Mouse (Mus musculus) heart, postnatal 4 days (tissue): ENCODE results near the gene En2. TPM values are rescaled to one million over a fixed set of nuclear protein-coding genes. Genes with fewer than 3 reads are reported as not detected.
A peak's percentile ranks its signal among the peaks of the same experiment; 100 is the strongest.

Experiments
- DNase-seq: peaks from one replicate; pipeline ENCODE4 v3.0.0; 2021
- total RNA-seq, 2 experiments: library from RNA; stranded (reverse); gene quantifications; 2 replicates each; pipeline ENCODE4 v1.2.3; 2021

The En2 gene
- total RNA-seq, 2 experiments from 2014 or later: not detected

- DNase-seq: no peak
Measured at GRCm38 (mm10) chr5:28159891-28160470, 5.5 kb upstream of the En2 start.

- DNase-seq: no peak
Measured at GRCm38 (mm10) chr5:28161383-28161937, 4.0 kb upstream of the En2 start.

GRCm38 (mm10) chr5:28161938-28162402 lies 3.5 kb upstream of the En2 start:
- no peak for DNase-seq

- no peak for DNase-seq
Measured at GRCm38 (mm10) chr5:28163926-28164325, 1.6 kb upstream of the En2 start.

- DNase-seq: peak; percentile 32
Measured at GRCm38 (mm10) chr5:28166256-28167231, 1.1 kb downstream of the En2 start.

GRCm38 (mm10) chr5:28167611-28168252 lies 2.2 kb downstream of the En2 start:
- DNase-seq: no peak

GRCm38 (mm10) chr5:28168253-28169165 lies 3.0 kb downstream of the En2 start:
- peak; percentile 17 for DNase-seq

GRCm38 (mm10) chr5:28169166-28169801 lies 3.8 kb downstream of the En2 start:
- DNase-seq: no peak

- DNase-seq: no peak
Measured at GRCm38 (mm10) chr5:28170081-28170480, 4.6 kb downstream of the En2 start.

- DNase-seq: no peak
Measured at GRCm38 (mm10) chr5:28170892-28171291, 5.4 kb downstream of the En2 start.

GRCm38 (mm10) chr5:28171667-28172066 lies 6.2 kb downstream of the En2 start:
- DNase-seq: no peak

GRCm38 (mm10) chr5:28172261-28172920 lies 6.9 kb downstream of the En2 start:
- no peak for DNase-seq

GRCm38 (mm10) chr5:28172921-28173670 lies 7.6 kb downstream of the En2 start:
- DNase-seq: no peak

- DNase-seq: no peak
Measured at GRCm38 (mm10) chr5:28173674-28174073, 8.2 kb downstream of the En2 start.

- no peak for DNase-seq
Measured at GRCm38 (mm10) chr5:28174086-28174485, 8.6 kb downstream of the En2 start.

GRCm38 (mm10) chr5:28174876-28175569 lies 9.5 kb downstream of the En2 start:
- DNase-seq: no peak

- no peak for DNase-seq
Measured at GRCm38 (mm10) chr5:28175570-28175919, 10.1 kb downstream of the En2 start.

GRCm38 (mm10) chr5:28176023-28176422 lies 10.5 kb downstream of the En2 start:
- DNase-seq: no peak

GRCm38 (mm10) chr5:28176585-28176984 lies 11.1 kb downstream of the En2 start:
- no peak for DNase-seq
